Mouse (Mus musculus) G1E (cell line): ENCODE results near the gene Psg23.
"Not testable (repeated sequence)": the region's sequence is repeated elsewhere in the genome, so short reads cannot be mapped to it uniquely, and the experiment has no call there.

Experiments
- CTCF ChIP-seq: IDR thresholded peaks from 2 replicates; pipeline ENCODE4 v1.5.1; 2012; ENCODE audit warnings: low read depth, low read length, inconsistent platforms, mixed read lengths
- GATA1 ChIP-seq: IDR thresholded peaks from 2 replicates; pipeline ENCODE4 v1.6.1; 2012; ENCODE audit warnings: borderline replicate concordance, low read length, inconsistent platforms, mixed read lengths
- POLR2AphosphoS5 ChIP-seq: IDR thresholded peaks from 2 replicates; pipeline ENCODE4 v1.6.1; 2012; ENCODE audit warnings: low read depth, low read length, inconsistent platforms; ENCODE audit not compliant: insufficient replicate concordance
- TAL1 ChIP-seq: conservative IDR thresholded peaks from 2 replicates; pipeline ENCODE4 v1.6.1; 2012; ENCODE audit warnings: low read depth, low read length, inconsistent platforms, mixed read lengths

DNA sequence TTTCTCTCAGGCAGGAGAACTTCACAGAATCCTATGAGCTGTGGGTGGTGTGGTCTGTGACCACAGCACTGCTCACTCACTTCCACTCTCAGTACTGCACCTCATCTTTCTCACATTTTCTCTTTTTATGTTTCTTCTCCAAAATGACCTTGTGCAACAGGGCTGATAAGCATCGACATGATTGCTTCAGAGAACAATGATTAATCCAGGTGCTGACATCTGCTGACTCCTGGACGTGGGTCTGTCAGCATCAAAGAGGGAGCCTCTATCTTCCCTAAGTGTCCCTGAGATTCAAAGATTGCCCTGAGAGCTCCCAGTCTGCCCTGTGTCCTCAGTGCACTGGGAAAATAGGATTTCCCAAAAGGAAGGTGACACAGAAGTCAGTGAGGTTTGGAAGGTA is 40.3 kb upstream of the Psg23 start, which contains the start of gene Psg21:
- not testable (repeated sequence) for TF ChIP-seq CTCF, POLR2AphosphoS5, GATA1, TAL1
